Mouse (Mus musculus): ENCODE measurements around the gene Ccl28. TPM values are rescaled to one million over a fixed set of nuclear protein-coding genes. Genes with fewer than 3 reads are reported as not detected.

Gene Ccl28
- polyA plus RNA-seq, 1 experiment from 2014 or later, result not detected

Other genes with a start within 250 kb of the Ccl28 start
- 112 and 126 TPM in 2 replicates for gene Paip1, start 195.2 kb upstream of the Ccl28 start, polyA plus RNA-seq (2014; fragmentation: Nextera tagmentation; extraction: Ambion mirVana)
- gene 4833420G17Rik, start 161.1 kb upstream of the Ccl28 start, polyA plus RNA-seq (2014; fragmentation: Nextera tagmentation; extraction: Ambion mirVana), result 83.8 and 84.5 TPM in 2 replicates
- gene Tmem267, start 135.8 kb upstream of the Ccl28 start, polyA plus RNA-seq (2014; fragmentation: Nextera tagmentation; extraction: Ambion mirVana), result 1.6 TPM in 2 replicates
- 1.4 and 1.5 TPM in 2 replicates for gene 3110070M22Rik, start 135.4 kb upstream of the Ccl28 start, polyA plus RNA-seq (2014; fragmentation: Nextera tagmentation; extraction: Ambion mirVana)
- 274 and 293 TPM in 2 replicates for gene Hmgcs1, start 66.6 kb downstream of the Ccl28 start, polyA plus RNA-seq (2014; fragmentation: Nextera tagmentation; extraction: Ambion mirVana)
- gene Nim1k, start 132.1 kb downstream of the Ccl28 start, polyA plus RNA-seq (2014; fragmentation: Nextera tagmentation; extraction: Ambion mirVana), result 1.5 and 1.6 TPM in 2 replicates
- gene Zfp131, start 167.1 kb downstream of the Ccl28 start, polyA plus RNA-seq (2014; fragmentation: Nextera tagmentation; extraction: Ambion mirVana), result 46.6 and 46.7 TPM in 2 replicates
- gene AF067063, start 206.4 kb downstream of the Ccl28 start, polyA plus RNA-seq (2014; fragmentation: Nextera tagmentation; extraction: Ambion mirVana), result not detected in 2 replicates
- gene D13Ertd608e, start 212.2 kb downstream of the Ccl28 start, polyA plus RNA-seq (2014; fragmentation: Nextera tagmentation; extraction: Ambion mirVana), result not detected in 2 replicates

Measured in embryonic facial prominence, embryonic 11.5 days (tissue).